Mouse (Mus musculus) heart, embryonic 15.5 days (tissue): Measurements from ENCODE around the gene Smap2. TPM values are rescaled to one million over a fixed set of nuclear protein-coding genes. Genes with fewer than 3 reads are reported as not detected.

ENCODE experiments used
- ATAC-seq: fragments of 200-750 bp; cut with Nextera tagmentation; replicated peaks from 2 replicates; pipeline ENCODE4 v1.8.0; 2017; ENCODE audit warnings: low read depth, moderate TSS enrichment; ENCODE audit not compliant: insufficient number of reproducible peaks, insufficient read depth, low FRiP score
- H3K27ac ChIP-seq: fragments of 300-500 bp; sonication (generic); 2 replicates; pipeline ENCODE4 v1.5.1; 2015; ENCODE audit warnings: mild to moderate bottlenecking, inconsistent platforms
- H3K27me3 ChIP-seq: fragments of 300-500 bp; sonication (generic); 2 replicates; pipeline ENCODE4 v1.6.1; 2015; ENCODE audit warnings: inconsistent platforms
- H3K36me3 ChIP-seq: fragments of 300-500 bp; sonication (generic); 2 replicates; pipeline ENCODE4 v1.6.1; 2015; ENCODE audit warnings: mild to moderate bottlenecking, inconsistent platforms
- H3K4me1 ChIP-seq: fragments of 300-500 bp; sonication (generic); replicated peaks from 2 replicates; pipeline ENCODE4 v1.6.1; 2015; ENCODE audit warnings: inconsistent platforms
- H3K4me2 ChIP-seq: fragments of 300-500 bp; sonication (generic); 2 replicates; pipeline ENCODE4 v1.6.1; 2015; ENCODE audit warnings: inconsistent platforms, mild to moderate bottlenecking, moderate library complexity
- H3K4me3 ChIP-seq: fragments of 300-500 bp; sonication (generic); 2 replicates; pipeline ENCODE4 v1.5.1; 2015; ENCODE audit warnings: mild to moderate bottlenecking, inconsistent platforms
- H3K9ac ChIP-seq: fragments of 300-500 bp; sonication (generic); 2 replicates; pipeline ENCODE4 v1.6.1; 2015; ENCODE audit warnings: mild to moderate bottlenecking, inconsistent platforms
- H3K9me3 ChIP-seq: fragments of 300-500 bp; sonication (generic); replicated peaks from 2 replicates; pipeline ENCODE4 v1.6.1; 2016; ENCODE audit warnings: inconsistent platforms
- WGBS: fragments of 180-500 bp; shearing (Covaris S2); methylation state at CpG from one replicate; pipeline ENCODE4 v1.1.7; 2015; ENCODE audit warnings: mixed read lengths; 5-methylcytosine and 5-hydroxymethylcytosine counted together
- polyA plus RNA-seq: library from polyadenylated mRNA; unstranded; fragments of >200 nt; fragmentation: Nextera tagmentation; extraction: Ambion mirVana; gene quantifications from 2 replicates; pipeline ENCODE4 v1.2.1, GENCODE M21; 2015

Gene Smap2
- polyA plus RNA-seq, 1 experiment from 2014 or later: 10.0 TPM

DNA sequence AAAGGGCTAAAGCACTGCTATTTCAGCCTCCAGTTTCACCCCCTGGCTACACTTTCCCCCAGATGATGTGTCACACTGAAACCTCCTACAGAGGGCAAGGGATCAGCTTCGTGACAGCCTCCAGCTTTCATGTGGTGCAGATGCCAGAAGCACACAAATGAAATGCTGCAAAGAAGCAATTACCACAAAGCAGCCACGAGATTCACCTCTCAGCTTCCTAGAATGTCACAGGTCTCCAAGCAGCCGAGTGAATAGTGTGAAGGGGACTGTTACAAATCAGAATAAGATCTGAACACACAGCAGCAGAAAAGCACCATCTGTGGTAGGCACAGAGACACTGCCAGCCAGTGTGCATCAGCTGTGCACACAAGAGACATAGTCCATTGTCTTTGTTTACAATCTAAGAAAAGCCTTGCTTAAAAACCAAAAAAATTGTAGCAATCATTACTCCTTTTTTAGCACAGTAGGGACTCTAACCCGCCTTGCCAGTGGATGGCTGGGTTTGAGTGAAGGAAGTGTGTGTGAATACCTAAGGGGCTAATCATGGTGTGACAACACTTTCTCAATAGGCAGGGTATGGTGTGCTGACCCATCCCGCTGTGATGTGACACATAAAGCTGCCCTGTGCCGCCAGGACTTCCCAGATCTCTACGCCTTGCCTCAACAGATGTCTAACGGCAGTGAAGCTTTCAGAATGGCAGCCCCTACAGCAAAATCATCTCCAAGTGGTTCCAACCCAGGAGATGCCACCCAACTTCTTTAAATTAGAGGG is 14.5 kb downstream of the Smap2 start:
- H3K4me1 ChIP-seq: peaks cover 40% of the 10 kb centered on the region
- no peak; the same call in 1 of the 2 replicates for ATAC-seq
- no peak overlapping the region for H3K9ac ChIP-seq
- 0 out of 2 replicates have a peak overlapping the region, but pooled peaks have one; percentile 33 for H3K27ac ChIP-seq
- H3K9me3 ChIP-seq: no peaks in the 10 kb centered on the region
- 36% methylated on average over 8 of the region's 8 CpGs for WGBS
- H3K36me3 ChIP-seq: no peaks in the 10 kb centered on the region
- H3K4me2 ChIP-seq: no peak overlapping the region
- H3K4me3 ChIP-seq: no peak overlapping the region
- H3K27me3 ChIP-seq: no peaks in the 10 kb centered on the region

DNA sequence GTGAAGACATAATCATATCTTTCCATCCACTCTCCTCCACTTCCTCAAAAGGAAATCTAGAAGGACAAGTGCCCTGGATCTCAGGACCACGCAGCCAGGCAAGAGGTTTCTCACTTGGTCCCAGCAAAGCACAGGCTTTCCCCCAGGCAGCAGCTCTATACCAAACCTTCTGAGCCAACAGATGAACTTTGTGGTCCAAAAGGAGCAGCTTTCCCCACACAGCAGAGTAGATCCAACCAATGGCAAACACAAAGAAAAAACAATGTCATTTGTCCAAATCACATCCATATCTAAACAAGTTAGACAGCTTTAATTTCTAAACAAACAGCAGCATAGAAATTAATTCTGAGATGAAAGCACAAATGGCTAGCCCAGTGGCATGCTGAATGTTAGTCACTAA is 15.4 kb downstream of the Smap2 start:
- Histone ChIP-seq H3K4me1 (peaks cover 40% of the 10 kb centered on the region), H3K36me3 (no peaks in the 10 kb centered on the region), H3K4me3 (no peak overlapping the region), H3K27me3 (no peaks in the 10 kb centered on the region), H3K27ac (no peak overlapping the region), H3K9me3 (no peaks in the 10 kb centered on the region), H3K9ac (no peak overlapping the region), H3K4me2 (no peak overlapping the region)
- WGBS: 43% methylated on average over 1 of the region's 1 CpGs
- no peak for ATAC-seq

GRCm38 (mm10) chr4:121001042-121001441 is 16.0 kb downstream of the Smap2 start:
- no peaks in the 10 kb centered on the region for H3K27me3 ChIP-seq
- no peaks in the 10 kb centered on the region for H3K9me3 ChIP-seq
- no peaks in the 10 kb centered on the region for H3K36me3 ChIP-seq
- no peak for ATAC-seq
- H3K27ac ChIP-seq: no peak overlapping the region
- WGBS: 85% methylated on average over 2 of the region's 2 CpGs
- peaks cover 41% of the 10 kb centered on the region for H3K4me1 ChIP-seq
- H3K4me2 ChIP-seq: no peak overlapping the region
- no peak overlapping the region for H3K4me3 ChIP-seq
- H3K9ac ChIP-seq: no peak overlapping the region

GRCm38 (mm10) chr4:120995911-120996310 is 21.1 kb downstream of the Smap2 start:
- Histone ChIP-seq H3K9ac (no peak overlapping the region), H3K4me1 (peaks cover 14% of the 10 kb centered on the region), H3K9me3 (no peaks in the 10 kb centered on the region), H3K27ac (no peak overlapping the region), H3K27me3 (no peaks in the 10 kb centered on the region), H3K4me2 (no peak overlapping the region), H3K36me3 (no peaks in the 10 kb centered on the region), H3K4me3 (no peak overlapping the region)
- WGBS: 55% methylated on average over 1 of the region's 1 CpGs
- ATAC-seq: no peak

GRCm38 (mm10) chr4:120993025-120993424 is 24.0 kb downstream of the Smap2 start:
- Histone ChIP-seq H3K27ac (no peak overlapping the region), H3K9me3 (no peaks in the 10 kb centered on the region), H3K4me1 (peaks cover 7% of the 10 kb centered on the region; the same call in 1 of the 2 replicates), H3K27me3 (no peaks in the 10 kb centered on the region), H3K4me3 (no peak overlapping the region), H3K4me2 (no peak overlapping the region), H3K9ac (no peak overlapping the region), H3K36me3 (no peaks in the 10 kb centered on the region)
- 74% methylated on average over 1 of the region's 1 CpGs for WGBS
- no peak for ATAC-seq

DNA sequence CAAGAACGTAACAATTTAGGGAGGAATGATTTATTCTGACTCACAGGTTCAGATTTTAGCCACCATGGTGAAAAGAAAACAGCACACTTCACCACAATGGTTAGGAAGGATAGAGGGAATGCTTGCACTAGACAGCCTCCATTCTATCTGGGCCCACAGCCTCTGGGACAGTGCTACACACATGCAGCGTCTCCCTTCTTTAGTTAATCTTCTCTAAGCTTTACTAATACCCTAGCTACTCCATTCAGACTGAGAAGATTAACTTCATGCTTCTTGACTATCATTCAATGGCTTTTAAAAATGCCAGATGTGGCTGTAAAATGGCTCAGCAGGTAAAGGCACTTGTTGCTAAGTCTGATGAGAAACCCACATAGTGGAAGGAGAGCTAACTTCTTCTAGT is 24.8 kb downstream of the Smap2 start:
- Histone ChIP-seq H3K36me3 (no peaks in the 10 kb centered on the region), H3K4me1 (peaks cover 7% of the 10 kb centered on the region; the same call in 1 of the 2 replicates), H3K27me3 (no peaks in the 10 kb centered on the region), H3K4me2 (no peak overlapping the region), H3K4me3 (no peak overlapping the region), H3K27ac (no peak overlapping the region), H3K9me3 (no peaks in the 10 kb centered on the region), H3K9ac (no peak overlapping the region)
- no peak for ATAC-seq
- WGBS: 85% methylated on average over 2 of the region's 2 CpGs

GRCm38 (mm10) chr4:120987319-120987718 is 29.7 kb downstream of the Smap2 start:
- Histone ChIP-seq H3K36me3 (peaks cover 11% of the 10 kb centered on the region; the same call in 1 of the 2 replicates), H3K27ac (no peak overlapping the region), H3K9ac (no peak overlapping the region), H3K9me3 (no peaks in the 10 kb centered on the region), H3K4me1 (no peaks in the 10 kb centered on the region), H3K27me3 (no peaks in the 10 kb centered on the region), H3K4me2 (no peak overlapping the region), H3K4me3 (no peak overlapping the region)
- 74% methylated on average over 4 of the region's 4 CpGs for WGBS
- no peak for ATAC-seq

DNA sequence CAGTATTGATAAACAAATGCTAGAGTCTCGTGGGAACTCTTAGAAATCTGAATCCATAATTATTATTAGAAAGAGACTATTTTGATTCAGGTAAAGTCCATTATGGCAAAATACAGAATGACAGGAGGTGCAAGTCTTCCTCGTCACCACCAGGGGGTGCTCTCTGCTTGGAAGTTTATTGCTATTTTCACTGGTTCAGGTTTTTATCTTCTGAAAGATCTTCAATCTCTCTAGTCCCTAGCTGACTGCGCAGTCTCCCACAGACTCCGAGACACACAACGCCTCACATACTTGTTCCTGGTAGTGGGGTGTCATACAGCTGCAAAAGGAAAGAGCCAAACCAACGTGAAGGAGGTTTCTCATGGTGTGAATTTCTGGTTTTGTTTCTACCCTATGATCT is 30.6 kb downstream of the Smap2 start:
- H3K9me3 ChIP-seq: no peaks in the 10 kb centered on the region
- 16% methylated on average over 6 of the region's 6 CpGs for WGBS
- H3K4me1 ChIP-seq: no peaks in the 10 kb centered on the region
- H3K9ac ChIP-seq: no peak overlapping the region
- H3K4me3 ChIP-seq: no peak overlapping the region
- ATAC-seq: no peak
- H3K36me3 ChIP-seq: peaks cover 13% of the 10 kb centered on the region; the same call in 1 of the 2 replicates
- no peak overlapping the region for H3K4me2 ChIP-seq
- no peak overlapping the region for H3K27ac ChIP-seq
- no peaks in the 10 kb centered on the region for H3K27me3 ChIP-seq

DNA sequence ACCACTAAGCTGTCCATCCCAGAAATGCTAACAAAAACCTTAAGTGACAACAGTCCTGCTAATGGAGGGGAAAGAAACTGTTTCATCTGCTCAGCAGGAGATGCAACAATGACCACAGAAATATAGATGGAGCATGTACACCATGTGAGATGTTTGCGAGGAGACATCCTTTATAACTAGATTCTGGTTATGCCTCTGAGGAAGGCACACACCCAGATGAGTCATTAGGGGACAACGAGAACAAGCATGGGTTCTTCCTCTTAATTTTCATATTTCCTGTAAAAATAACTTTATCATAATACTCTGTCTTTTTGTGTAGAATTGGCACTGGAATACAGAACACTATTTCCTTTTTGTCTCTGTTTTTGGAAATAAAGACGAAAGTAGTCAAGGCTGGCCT is 38.8 kb downstream of the Smap2 start:
- H3K36me3 ChIP-seq: peaks cover 9% of the 10 kb centered on the region
- H3K4me2 ChIP-seq: no peak overlapping the region
- no peaks in the 10 kb centered on the region for H3K4me1 ChIP-seq
- H3K27ac ChIP-seq: no peak overlapping the region
- WGBS: 83% methylated on average over 3 of the region's 3 CpGs
- no peaks in the 10 kb centered on the region for H3K27me3 ChIP-seq
- H3K9ac ChIP-seq: no peak overlapping the region
- ATAC-seq: no peak
- no peak overlapping the region for H3K4me3 ChIP-seq
- H3K9me3 ChIP-seq: no peaks in the 10 kb centered on the region

GRCm38 (mm10) chr4:120975428-120975734 is 41.7 kb downstream of the Smap2 start:
- H3K27me3 ChIP-seq: no peaks in the 10 kb centered on the region
- no peak overlapping the region for H3K4me3 ChIP-seq
- WGBS: 80% methylated on average over 4 of the region's 4 CpGs
- no peak overlapping the region for H3K9ac ChIP-seq
- H3K27ac ChIP-seq: no peak overlapping the region
- peaks cover 20% of the 10 kb centered on the region for H3K36me3 ChIP-seq
- no peak overlapping the region for H3K4me2 ChIP-seq
- H3K4me1 ChIP-seq: no peaks in the 10 kb centered on the region
- no peaks in the 10 kb centered on the region for H3K9me3 ChIP-seq
- no peak for ATAC-seq

DNA sequence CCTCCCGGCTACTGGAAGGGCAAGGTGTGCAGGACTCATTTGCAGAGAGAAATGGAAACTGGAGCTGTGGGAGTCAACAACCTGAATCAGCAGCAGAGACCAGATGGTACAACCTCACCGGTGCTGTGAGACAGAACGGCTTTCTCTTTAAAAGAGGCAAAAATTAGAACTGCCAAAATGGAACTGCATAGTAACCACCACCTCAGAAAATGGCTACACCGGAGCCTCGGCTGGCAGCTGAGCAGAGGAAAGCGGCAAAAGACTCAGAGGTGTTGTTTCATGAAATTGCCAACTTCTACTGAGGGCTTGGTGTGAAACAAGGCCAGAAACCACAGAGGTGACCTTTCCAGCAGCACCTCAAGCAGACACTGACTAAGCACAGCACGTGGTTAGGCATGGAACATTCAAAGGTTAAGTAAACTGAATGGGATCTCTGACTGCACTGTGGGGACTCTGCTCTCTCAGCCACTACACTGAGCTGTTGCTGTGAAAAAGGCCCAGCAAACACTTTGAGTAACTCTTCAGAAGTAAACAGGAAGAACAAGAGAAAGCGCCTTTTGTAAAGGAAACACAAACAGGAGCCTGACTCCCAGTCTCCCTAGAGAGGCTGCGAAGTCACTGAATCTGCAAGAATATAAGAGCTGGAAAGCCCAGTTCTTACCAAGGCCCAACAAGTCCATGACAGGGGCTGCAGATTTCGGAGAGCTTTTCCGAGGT is 42.2 kb downstream of the Smap2 start:
- H3K27ac ChIP-seq: 0 out of 2 replicates have a peak overlapping the region, but pooled peaks have one; percentile 9
- H3K27me3 ChIP-seq: no peaks in the 10 kb centered on the region
- H3K4me3 ChIP-seq: no peak overlapping the region
- no peaks in the 10 kb centered on the region for H3K9me3 ChIP-seq
- ATAC-seq: no peak
- 79% methylated on average over 11 of the region's 11 CpGs for whole genome bisulfite sequencing
- no peaks in the 10 kb centered on the region for H3K4me1 ChIP-seq
- H3K36me3 ChIP-seq: peaks cover 22% of the 10 kb centered on the region
- H3K4me2 ChIP-seq: no peak overlapping the region
- H3K9ac ChIP-seq: no peak overlapping the region

DNA sequence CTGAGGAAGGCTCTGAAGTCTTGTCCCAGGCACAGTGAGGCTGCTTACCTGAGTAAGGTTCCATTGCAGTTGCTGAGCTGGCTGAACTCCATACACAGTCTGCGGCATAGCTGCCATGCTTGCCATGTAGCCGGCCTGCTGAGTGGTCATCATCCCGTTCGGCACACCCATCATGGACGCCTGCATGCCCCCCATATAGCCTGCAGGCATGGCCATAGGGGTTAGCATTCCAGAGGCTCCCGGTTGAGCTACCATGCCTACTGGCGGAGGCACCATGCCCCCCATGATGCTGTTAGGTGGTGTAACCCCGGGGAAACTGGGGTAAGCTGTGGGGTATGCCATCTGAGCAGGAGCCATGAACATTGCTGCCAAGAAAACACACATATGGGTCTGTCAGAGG is 45.2 kb downstream of the Smap2 start:
- no peaks in the 10 kb centered on the region for H3K4me1 ChIP-seq
- H3K4me2 ChIP-seq: no peak overlapping the region
- no peak overlapping the region for H3K9ac ChIP-seq
- peaks cover 33% of the 10 kb centered on the region for H3K36me3 ChIP-seq
- ATAC-seq: no peak
- H3K9me3 ChIP-seq: no peaks in the 10 kb centered on the region
- no peak overlapping the region for H3K4me3 ChIP-seq
- H3K27ac ChIP-seq: no peak overlapping the region
- 93% methylated on average over 8 of the region's 8 CpGs for WGBS
- no peaks in the 10 kb centered on the region for H3K27me3 ChIP-seq
